Mouse (Mus musculus): ENCODE results near the gene Hfe. TPM values are rescaled to one million over a fixed set of nuclear protein-coding genes. Genes with fewer than 3 reads are reported as not detected.

Hfe gene
- polyA plus RNA-seq, 1 experiment from 2014 or later: 3.4 TPM

Small RNA genes within 50 kb of the gene (microRNA-seq; reads per million reads assigned to microRNA genes)
- gene Gm44314: not detected
- not detected for gene Gm44350
- gene Gm44484: not detected

Other genes starting within 250 kb of the Hfe start
- gene Btn1a1, start 245.0 kb downstream of the Hfe start, polyA plus RNA-seq (2015; fragmentation: Nextera tagmentation; extraction: Ambion mirVana): 0.05 and 0.08 TPM in 2 replicates
- gene Btn2a2, start 222.0 kb downstream of the Hfe start, polyA plus RNA-seq (2015; fragmentation: Nextera tagmentation; extraction: Ambion mirVana): 0.11 TPM in 1 of 2 replicates, not detected in the other
- gene Hist1h4h, start 179.8 kb downstream of the Hfe start, polyA plus RNA-seq (2015; fragmentation: Nextera tagmentation; extraction: Ambion mirVana): 4.9 and 6.0 TPM in 2 replicates
- 2.8 and 6.7 TPM in 2 replicates for gene Hist1h2af, start 176.9 kb downstream of the Hfe start, polyA plus RNA-seq (2015; fragmentation: Nextera tagmentation; extraction: Ambion mirVana)
- 2.7 and 3.4 TPM in 2 replicates for gene Hist1h3g, start 175.4 kb downstream of the Hfe start, polyA plus RNA-seq (2015; fragmentation: Nextera tagmentation; extraction: Ambion mirVana)
- 0.37 and 0.59 TPM in 2 replicates for gene Hist1h2bh, start 167.5 kb downstream of the Hfe start, polyA plus RNA-seq (2015; fragmentation: Nextera tagmentation; extraction: Ambion mirVana)
- gene Hist1h3f, start 166.8 kb downstream of the Hfe start, polyA plus RNA-seq (2015; fragmentation: Nextera tagmentation; extraction: Ambion mirVana): 0.46 and 0.94 TPM in 2 replicates
- 0.70 and 0.73 TPM in 2 replicates for gene Hist1h4f, start 159.2 kb downstream of the Hfe start, polyA plus RNA-seq (2015; fragmentation: Nextera tagmentation; extraction: Ambion mirVana)
- gene Hist1h1d, start 157.6 kb downstream of the Hfe start, polyA plus RNA-seq (2015; fragmentation: Nextera tagmentation; extraction: Ambion mirVana): 0.23 and 0.25 TPM in 2 replicates
- gene Hist1h3e, start 148.5 kb downstream of the Hfe start, polyA plus RNA-seq (2015; fragmentation: Nextera tagmentation; extraction: Ambion mirVana): 2.6 and 2.7 TPM in 2 replicates
- gene Hist1h2ae, start 139.6 kb downstream of the Hfe start, polyA plus RNA-seq (2015; fragmentation: Nextera tagmentation; extraction: Ambion mirVana): 48.1 and 55.0 TPM in 2 replicates
- 4.7 and 5.6 TPM in 2 replicates for gene Hist1h2bg, start 139.5 kb downstream of the Hfe start, polyA plus RNA-seq (2015; fragmentation: Nextera tagmentation; extraction: Ambion mirVana)
- gene Hist1h2bf, start 136.7 kb downstream of the Hfe start, polyA plus RNA-seq (2015; fragmentation: Nextera tagmentation; extraction: Ambion mirVana): 1.6 and 2.9 TPM in 2 replicates
- gene Hist1h2ad, start 136.5 kb downstream of the Hfe start, polyA plus RNA-seq (2015; fragmentation: Nextera tagmentation; extraction: Ambion mirVana): 1.5 and 2.0 TPM in 2 replicates
- gene Hist1h3d, start 135.1 kb downstream of the Hfe start, polyA plus RNA-seq (2015; fragmentation: Nextera tagmentation; extraction: Ambion mirVana): 4.5 and 5.1 TPM in 2 replicates
- 76.0 and 88.6 TPM in 2 replicates for gene Hist1h4d, start 129.3 kb downstream of the Hfe start, polyA plus RNA-seq (2015; fragmentation: Nextera tagmentation; extraction: Ambion mirVana)
- gene Hist1h2be, start 89.7 kb downstream of the Hfe start, polyA plus RNA-seq (2015; fragmentation: Nextera tagmentation; extraction: Ambion mirVana): 1.9 and 2.5 TPM in 2 replicates
- 11.6 and 13.7 TPM in 2 replicates for gene Hist1h1e, start 88.3 kb downstream of the Hfe start, polyA plus RNA-seq (2015; fragmentation: Nextera tagmentation; extraction: Ambion mirVana)
- 1.0 and 1.1 TPM in 2 replicates for gene Hist1h2ac, start 26.9 kb downstream of the Hfe start, polyA plus RNA-seq (2015; fragmentation: Nextera tagmentation; extraction: Ambion mirVana)
- gene Hist1h2bc, start 26.7 kb downstream of the Hfe start, polyA plus RNA-seq (2015; fragmentation: Nextera tagmentation; extraction: Ambion mirVana): 33.7 and 35.6 TPM in 2 replicates
- 0.20 TPM in 1 of 2 replicates, not detected in the other for gene Hist1h1t, start 15.0 kb downstream of the Hfe start, polyA plus RNA-seq (2015; fragmentation: Nextera tagmentation; extraction: Ambion mirVana)
- gene Hist1h4c, start 12.4 kb downstream of the Hfe start, polyA plus RNA-seq (2015; fragmentation: Nextera tagmentation; extraction: Ambion mirVana): 3.7 and 4.4 TPM in 2 replicates
- gene Hist1h1c, start 28.0 kb upstream of the Hfe start, polyA plus RNA-seq (2015; fragmentation: Nextera tagmentation; extraction: Ambion mirVana): 22.8 and 24.6 TPM in 2 replicates
- 3.9 and 4.1 TPM in 2 replicates for gene Hist1h3c, start 34.7 kb upstream of the Hfe start, polyA plus RNA-seq (2015; fragmentation: Nextera tagmentation; extraction: Ambion mirVana)
- gene Hist1h2bb, start 35.9 kb upstream of the Hfe start, polyA plus RNA-seq (2015; fragmentation: Nextera tagmentation; extraction: Ambion mirVana): 1.8 and 2.0 TPM in 2 replicates
- gene Hist1h2ab, start 40.3 kb upstream of the Hfe start, polyA plus RNA-seq (2015; fragmentation: Nextera tagmentation; extraction: Ambion mirVana): 26.0 and 31.2 TPM in 2 replicates
- gene Hist1h3b, start 41.4 kb upstream of the Hfe start, polyA plus RNA-seq (2015; fragmentation: Nextera tagmentation; extraction: Ambion mirVana): 7.9 and 11.7 TPM in 2 replicates
- gene Hist1h4b, start 46.2 kb upstream of the Hfe start, polyA plus RNA-seq (2015; fragmentation: Nextera tagmentation; extraction: Ambion mirVana): 2.8 and 3.8 TPM in 2 replicates
- gene Hist1h4a, start 50.4 kb upstream of the Hfe start, polyA plus RNA-seq (2015; fragmentation: Nextera tagmentation; extraction: Ambion mirVana): 0.38 TPM in 1 of 2 replicates, not detected in the other
- 2.7 and 3.2 TPM in 2 replicates for gene Hist1h3a, start 51.5 kb upstream of the Hfe start, polyA plus RNA-seq (2015; fragmentation: Nextera tagmentation; extraction: Ambion mirVana)
- 1.5 TPM in 2 replicates for gene Hist1h1a, start 52.8 kb upstream of the Hfe start, polyA plus RNA-seq (2015; fragmentation: Nextera tagmentation; extraction: Ambion mirVana)
- 0.11 TPM in 1 of 2 replicates, not detected in the other for gene Trim38, start 59.1 kb upstream of the Hfe start, polyA plus RNA-seq (2015; fragmentation: Nextera tagmentation; extraction: Ambion mirVana)
- gene Slc17a2, start 96.1 kb upstream of the Hfe start, polyA plus RNA-seq (2015; fragmentation: Nextera tagmentation; extraction: Ambion mirVana): not detected in 2 replicates
- 0.04 TPM in 1 of 2 replicates, not detected in the other for gene Slc17a3, start 128.6 kb upstream of the Hfe start, polyA plus RNA-seq (2015; fragmentation: Nextera tagmentation; extraction: Ambion mirVana)
- gene Slc17a1, start 156.9 kb upstream of the Hfe start, polyA plus RNA-seq (2015; fragmentation: Nextera tagmentation; extraction: Ambion mirVana): not detected in 2 replicates
- gene Slc17a4, start 204.2 kb upstream of the Hfe start, polyA plus RNA-seq (2015; fragmentation: Nextera tagmentation; extraction: Ambion mirVana): not detected in 2 replicates
- not detected in 2 replicates for gene Hist1h2ba, start 223.3 kb upstream of the Hfe start, polyA plus RNA-seq (2015; fragmentation: Nextera tagmentation; extraction: Ambion mirVana)
- not detected in 2 replicates for gene Hist1h2aa, start 223.6 kb upstream of the Hfe start, polyA plus RNA-seq (2015; fragmentation: Nextera tagmentation; extraction: Ambion mirVana)

Measured in forebrain, embryonic 15.5 days (tissue).